Mouse (Mus musculus) Muller cell, postnatal 12 days (primary cell): Measurements from ENCODE around the gene Lrg1.
A peak's percentile ranks its signal among the peaks of the same experiment; 100 is the strongest.

Source experiments
- DNase-seq: peaks from one replicate; pipeline ENCODE4 v3.0.0-alpha.2; 2015; ENCODE audit errors: inconsistent ontology term

Gene Lrg1

GRCm38 (mm10) chr17:56121826-56122225 lies at the start of gene Lrg1:
Gene Lrg1, minus strand, starts transcription at chr17:56122001.
- DNase-seq: no peak

GRCm38 (mm10) chr17:56171456-56171855 lies 49.7 kb upstream of the Lrg1 start:
- no peak for DNase-seq

- DNase-seq: no peak
Observed at GRCm38 (mm10) chr17:56170636-56171035, 48.8 kb upstream of the Lrg1 start.

GRCm38 (mm10) chr17:56169830-56170229 lies 48.0 kb upstream of the Lrg1 start:
- DNase-seq: no peak

- DNase-seq: no peak
Observed at GRCm38 (mm10) chr17:56165671-56166070, 43.9 kb upstream of the Lrg1 start.

- no peak for DNase-seq
Observed at GRCm38 (mm10) chr17:56164510-56164909, 42.7 kb upstream of the Lrg1 start.

GRCm38 (mm10) chr17:56163523-56164102 lies 41.8 kb upstream of the Lrg1 start:
- DNase-seq: no peak

GRCm38 (mm10) chr17:56162231-56162774 lies 40.5 kb upstream of the Lrg1 start, which contains the start of gene Tnfaip8l1:
Gene Tnfaip8l1, plus strand, starts transcription at chr17:56162477.
- peak; percentile 97 for DNase-seq

- DNase-seq: peak; percentile 72
Observed at GRCm38 (mm10) chr17:56159729-56160128, 37.9 kb upstream of the Lrg1 start.

- DNase-seq: peak; percentile 88
Observed at GRCm38 (mm10) chr17:56153643-56154042, 31.8 kb upstream of the Lrg1 start.

- DNase-seq: no peak
Observed at GRCm38 (mm10) chr17:56149897-56150296, 28.1 kb upstream of the Lrg1 start.

GRCm38 (mm10) chr17:56148790-56149618 lies 27.2 kb upstream of the Lrg1 start:
- no peak for DNase-seq

- no peak for DNase-seq
Observed at GRCm38 (mm10) chr17:56148280-56148679, 26.5 kb upstream of the Lrg1 start.

GRCm38 (mm10) chr17:56147420-56147819 lies 25.6 kb upstream of the Lrg1 start:
- no peak for DNase-seq

- no peak for DNase-seq
Observed at GRCm38 (mm10) chr17:56146131-56146530, 24.3 kb upstream of the Lrg1 start.

GRCm38 (mm10) chr17:56144546-56144945 lies 22.7 kb upstream of the Lrg1 start:
- DNase-seq: no peak

GRCm38 (mm10) chr17:56141702-56142605 lies 20.2 kb upstream of the Lrg1 start:
- no peak for DNase-seq

GRCm38 (mm10) chr17:56139858-56140595 lies 18.2 kb upstream of the Lrg1 start, which contains the start of gene Sema6b:
Gene Sema6b, minus strand, starts transcription at chr17:56140343.
- peak; percentile 51 for DNase-seq

GRCm38 (mm10) chr17:56139355-56139754 lies 17.6 kb upstream of the Lrg1 start:
- no peak for DNase-seq

- DNase-seq: no peak
Observed at GRCm38 (mm10) chr17:56137839-56138613, 16.2 kb upstream of the Lrg1 start.
